Mouse (Mus musculus) thymus, postnatal 25 days (tissue): Measurements from ENCODE around the gene Apoc3.

Experiments used
- DNase-seq: peaks from one replicate; pipeline ENCODE4 v3.0.0; 2022

The Apoc3 gene

DNA sequence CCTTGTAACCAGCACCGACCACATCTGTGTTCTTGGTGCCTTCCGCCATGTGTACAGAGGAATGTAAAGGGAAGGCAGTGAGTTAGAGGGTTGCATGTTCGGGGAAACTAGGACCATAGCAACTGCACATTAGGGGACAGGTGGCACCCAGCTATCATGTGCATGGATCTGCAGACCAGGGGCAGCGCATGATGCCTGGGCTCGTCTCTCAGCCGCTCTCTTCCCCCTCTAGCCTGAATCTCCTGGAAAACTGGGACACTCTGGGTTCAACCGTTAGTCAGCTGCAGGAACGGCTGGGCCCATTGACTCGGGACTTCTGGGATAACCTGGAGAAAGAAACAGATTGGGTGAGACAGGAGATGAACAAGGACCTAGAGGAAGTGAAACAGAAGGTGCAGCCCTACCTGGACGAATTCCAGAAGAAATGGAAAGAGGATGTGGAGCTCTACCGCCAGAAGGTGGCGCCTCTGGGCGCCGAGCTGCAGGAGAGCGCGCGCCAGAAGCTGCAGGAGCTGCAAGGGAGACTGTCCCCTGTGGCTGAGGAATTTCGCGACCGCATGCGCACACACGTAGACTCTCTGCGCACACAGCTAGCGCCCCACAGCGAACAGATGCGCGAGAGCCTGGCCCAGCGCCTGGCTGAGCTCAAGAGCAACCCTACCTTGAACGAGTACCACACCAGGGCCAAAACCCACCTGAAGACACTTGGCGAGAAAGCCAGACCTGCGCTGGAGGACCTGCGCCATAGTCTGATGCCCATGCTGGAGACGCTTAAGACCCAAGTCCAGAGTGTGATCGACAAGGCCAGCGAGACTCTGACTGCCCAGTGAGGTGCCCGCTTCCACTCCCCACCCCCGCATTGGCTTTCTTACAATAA, 5.6 kb downstream of the Apoc3 start:
- peak; percentile 61 for DNase-seq

DNA sequence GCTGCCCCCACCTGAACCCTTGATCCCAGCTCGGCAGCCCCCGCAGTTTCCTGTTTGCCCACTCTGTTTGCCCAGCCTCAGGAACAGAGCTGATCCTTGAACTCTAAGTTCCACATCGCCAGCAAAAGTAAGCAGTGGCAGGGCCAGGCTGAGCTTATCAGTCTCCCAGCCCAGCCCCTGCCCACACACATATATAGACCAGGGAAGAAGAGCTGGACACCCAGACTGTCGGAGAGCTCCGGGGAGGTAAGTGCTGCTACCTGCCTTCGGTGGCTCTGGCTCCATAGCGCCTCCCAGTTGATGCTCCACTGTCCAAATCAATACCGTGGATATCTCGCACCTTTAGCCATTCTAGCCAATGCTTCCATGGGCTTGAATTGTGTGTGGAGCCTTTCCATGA, 6.9 kb downstream of the Apoc3 start, which contains the start of gene Apoa1:
Apoa1 (plus strand) TSS at position 90 of the 400 bp plus-strand sequence.
- no peak for DNase-seq

DNA sequence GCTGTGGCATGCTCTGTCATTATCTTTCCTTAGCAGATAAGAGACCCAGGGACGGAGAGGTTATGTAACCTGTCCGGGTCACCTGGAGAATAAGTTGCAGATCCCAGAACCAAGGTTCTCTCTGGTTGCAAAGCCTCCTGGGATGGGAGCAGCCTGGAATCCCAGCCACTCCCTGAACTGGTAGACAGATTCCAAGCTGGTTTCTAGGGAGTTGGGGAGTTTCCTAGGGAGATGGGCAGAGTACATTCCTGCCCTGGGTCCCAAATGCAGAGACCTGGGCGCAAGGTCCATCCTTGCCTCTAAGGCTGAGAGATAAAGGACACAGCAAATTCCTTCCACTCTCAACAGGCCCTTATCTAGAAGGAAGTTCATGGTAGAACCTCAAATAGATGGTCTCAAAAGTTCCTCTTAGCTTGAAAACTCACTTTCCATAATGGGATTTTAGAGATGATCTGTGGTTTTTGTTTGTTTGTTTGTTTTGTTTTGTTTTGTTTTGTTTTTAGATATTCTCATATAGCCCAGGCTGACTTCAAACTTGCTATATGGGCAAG, 8.3 kb downstream of the Apoc3 start:
- DNase-seq: no peak

DNA sequence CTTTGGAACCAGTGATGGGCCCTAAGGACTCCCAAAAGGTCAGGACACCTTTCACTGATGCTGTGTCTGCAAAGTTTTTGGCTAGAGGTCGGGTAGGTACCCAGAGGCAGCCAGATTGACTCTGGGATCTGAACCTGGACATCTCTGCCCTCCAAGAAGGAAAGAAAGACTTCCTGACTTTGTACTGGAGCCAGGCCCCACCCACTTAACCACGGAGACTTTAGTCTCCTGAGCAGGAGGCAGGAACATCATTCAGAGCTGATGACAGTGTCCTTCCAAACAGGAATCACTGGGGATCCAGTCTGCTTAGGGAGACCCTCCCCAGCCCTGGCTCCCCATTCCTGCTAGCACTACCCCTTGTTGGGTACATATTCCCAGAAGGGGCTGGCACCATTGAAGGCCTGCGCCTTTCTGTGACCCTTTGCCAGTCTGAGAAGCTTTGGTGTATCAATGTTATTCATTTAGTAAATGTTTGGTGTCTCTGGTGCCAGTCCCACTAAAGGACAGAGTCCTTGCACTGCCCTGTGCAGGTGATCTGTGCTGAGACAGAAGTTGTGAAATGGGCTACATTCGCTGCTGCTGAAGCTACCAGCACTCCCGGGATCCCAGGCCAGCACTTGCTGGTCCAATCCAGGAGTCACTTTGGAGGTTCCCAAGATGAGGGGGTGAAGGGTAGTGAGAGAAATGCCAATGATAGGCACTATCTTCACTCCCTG, 10.3 kb downstream of the Apoc3 start:
- DNase-seq: no peak

DNA sequence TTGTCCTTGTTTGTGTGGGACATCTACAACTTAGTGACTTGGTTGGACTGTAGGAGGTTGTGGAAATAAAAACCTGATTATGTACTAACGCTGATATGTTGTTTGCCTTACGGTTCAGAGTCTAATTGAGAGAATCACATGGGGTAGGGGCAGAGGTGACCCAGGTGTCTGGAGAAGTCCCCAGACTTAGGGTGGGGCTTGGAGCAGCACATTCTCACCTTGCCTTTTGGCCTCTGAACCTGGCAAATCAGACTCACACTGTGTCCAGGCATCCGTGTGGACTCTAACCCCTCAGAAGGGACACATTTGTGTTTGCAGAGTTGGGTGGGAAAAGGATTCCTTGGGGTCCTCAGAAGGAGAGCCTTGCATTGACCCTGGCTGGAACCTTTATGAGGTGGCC, 11.3 kb downstream of the Apoc3 start:
- DNase-seq: no peak

DNA sequence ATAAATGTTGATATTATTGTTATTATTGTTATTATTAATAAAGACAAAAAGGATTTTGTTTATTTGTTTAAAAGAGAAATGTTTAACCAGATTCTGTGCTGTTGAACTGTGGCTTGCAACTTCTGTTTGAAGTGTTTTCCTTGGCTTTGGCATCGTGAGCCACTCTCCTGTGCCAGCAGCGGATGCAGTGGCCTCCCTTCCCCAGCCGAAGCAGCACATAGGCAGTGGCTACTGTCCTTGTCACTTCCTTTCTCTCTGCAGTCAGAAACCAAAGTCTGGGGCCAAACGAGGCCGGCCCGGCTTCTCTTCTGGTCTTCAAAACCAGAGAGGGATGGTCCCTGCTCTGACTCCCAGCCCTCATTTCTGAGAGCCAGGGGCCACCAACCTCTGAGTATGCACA, 12.3 kb downstream of the Apoc3 start:
- DNase-seq: no peak

DNA sequence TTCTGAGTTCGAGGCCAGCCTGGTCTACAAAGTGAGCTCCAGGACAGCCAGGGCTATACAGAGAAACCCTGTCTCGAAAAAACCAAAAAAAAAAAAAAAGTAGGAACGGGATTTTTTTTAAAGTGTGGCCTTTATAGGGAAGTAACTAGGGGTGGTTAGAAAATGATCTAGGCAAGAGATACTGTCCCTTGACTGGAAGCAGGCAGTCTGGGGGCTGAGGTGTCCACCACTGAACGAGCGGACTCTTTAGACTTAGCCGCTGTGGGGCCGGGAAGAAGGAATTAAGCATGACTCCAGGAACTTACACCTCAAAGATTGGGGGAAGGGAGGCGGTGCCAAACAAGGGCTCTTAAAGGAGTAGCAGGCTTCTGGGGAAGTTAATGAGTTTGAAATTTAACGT, 17.3 kb downstream of the Apoc3 start:
- DNase-seq: no peak

DNA sequence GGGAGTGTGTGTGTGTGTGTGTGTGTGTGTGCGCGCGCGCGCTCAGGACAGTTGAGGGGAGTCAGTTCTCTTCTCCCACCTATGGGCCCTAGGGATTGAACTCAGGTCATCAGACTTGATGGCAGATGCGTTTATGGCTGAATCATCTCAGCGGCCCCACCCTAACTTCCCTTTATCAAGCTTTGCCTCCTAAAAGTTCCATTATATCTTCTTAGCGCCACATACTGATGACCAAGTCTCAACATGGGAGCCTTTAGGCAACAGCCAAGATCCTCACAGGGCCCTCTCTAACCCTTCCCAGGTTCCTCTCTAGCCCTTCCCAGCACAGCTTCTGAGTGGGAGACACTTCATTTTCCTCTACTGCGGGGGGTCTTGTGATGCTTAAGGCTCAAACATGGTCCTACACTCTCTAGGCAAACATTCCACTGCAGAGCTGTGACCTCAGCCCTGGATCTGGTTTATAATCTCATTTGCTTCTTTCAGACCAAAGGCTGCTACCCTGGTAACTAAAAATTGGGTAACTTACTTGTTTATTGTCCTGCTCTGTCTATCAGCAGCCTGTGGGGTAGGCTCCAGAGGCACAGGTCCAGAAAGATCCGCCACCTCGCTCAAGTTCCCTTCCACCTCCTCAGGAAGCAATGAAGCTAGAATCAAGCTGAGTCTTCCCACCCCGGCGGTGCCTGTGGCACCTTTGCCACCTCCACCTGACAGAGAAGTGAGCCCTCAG, 18.5 kb downstream of the Apoc3 start:
- no peak for DNase-seq

DNA sequence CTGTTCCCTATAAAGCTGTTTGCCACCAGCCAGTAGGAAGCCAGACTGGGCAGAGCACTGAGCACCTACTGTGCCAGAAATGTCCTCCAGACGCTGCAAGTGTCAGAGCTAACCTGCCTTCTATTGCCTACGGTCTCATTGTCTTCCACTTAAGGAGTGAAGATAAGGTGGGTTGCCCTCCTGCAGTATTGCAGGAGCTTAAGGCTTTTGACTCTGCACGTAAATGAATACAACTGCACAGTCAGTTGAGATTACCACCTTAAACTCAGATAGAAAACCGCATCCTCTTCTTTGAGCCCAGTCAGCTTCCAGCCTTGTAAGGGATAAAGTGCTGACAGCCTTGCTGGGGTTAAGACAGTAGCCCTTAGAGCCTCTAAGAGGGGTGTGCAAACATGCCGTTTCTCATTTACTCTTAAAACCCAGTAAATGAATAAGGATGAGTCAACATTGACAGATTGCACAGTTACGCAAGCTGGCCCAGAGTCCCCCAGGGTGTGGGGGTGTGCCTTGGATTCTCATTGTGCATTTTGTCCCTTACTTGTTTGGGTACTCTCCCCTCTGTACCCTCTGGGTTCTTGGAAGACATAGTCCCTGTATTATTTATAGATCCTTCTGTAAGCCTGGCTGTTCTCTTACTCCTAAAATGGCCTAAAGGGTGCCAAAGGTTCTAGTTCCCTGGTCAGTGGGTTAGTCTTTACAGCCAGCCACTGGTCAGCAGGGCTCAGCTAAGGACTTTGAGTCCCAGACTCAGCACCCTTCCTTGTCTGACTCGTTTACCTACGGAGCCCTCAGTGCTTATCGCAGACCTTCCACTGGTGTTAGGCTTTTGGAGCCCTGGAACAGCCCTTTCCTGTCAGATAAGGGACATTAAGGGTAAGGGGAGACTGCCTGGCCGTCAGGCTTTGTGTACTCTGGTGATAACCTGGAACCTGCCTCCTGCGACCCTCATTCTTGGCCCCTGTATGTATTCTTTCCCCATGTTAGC, 19.8 kb downstream of the Apoc3 start:
- DNase-seq: no peak

DNA sequence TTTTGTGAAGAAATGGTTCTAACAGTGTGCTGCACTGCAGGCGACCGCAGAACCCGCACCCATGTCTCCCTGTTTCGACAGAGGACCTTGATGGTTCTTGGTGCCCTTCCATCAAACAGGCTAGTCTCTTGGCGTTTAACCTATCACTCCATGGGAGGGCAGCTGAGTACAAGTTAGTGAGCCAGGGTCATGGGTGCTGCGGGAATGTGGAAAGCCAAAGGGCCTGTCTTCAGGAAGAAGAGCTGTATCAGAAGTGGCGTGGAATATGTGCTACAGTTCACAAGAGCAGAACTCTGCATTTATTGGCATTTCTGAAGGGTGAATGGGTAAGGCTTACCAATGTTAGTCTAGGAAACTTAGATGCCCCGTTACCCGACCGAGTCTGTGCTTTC, 20.5 kb downstream of the Apoc3 start:
- DNase-seq: no peak

DNA sequence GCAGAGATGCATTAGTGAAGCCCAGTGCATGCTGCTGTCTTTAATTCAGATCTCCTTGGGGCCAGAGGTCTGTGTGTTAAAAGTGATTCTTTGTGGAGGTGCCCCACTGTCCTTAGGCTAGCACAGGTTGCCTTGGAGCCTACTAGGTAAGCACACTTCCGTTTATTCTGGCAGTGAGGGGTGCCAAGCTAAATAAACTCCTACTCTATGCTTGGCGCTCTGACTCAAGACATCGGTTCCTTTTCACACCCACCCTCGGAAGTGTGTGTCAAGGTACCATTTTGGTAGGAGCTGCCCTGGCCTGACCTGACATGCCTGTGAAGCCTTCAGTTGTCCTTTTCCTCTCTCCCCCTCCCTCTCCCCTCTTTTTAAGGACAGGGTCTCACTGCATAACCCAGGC, 21.2 kb downstream of the Apoc3 start:
- no peak for DNase-seq

DNA sequence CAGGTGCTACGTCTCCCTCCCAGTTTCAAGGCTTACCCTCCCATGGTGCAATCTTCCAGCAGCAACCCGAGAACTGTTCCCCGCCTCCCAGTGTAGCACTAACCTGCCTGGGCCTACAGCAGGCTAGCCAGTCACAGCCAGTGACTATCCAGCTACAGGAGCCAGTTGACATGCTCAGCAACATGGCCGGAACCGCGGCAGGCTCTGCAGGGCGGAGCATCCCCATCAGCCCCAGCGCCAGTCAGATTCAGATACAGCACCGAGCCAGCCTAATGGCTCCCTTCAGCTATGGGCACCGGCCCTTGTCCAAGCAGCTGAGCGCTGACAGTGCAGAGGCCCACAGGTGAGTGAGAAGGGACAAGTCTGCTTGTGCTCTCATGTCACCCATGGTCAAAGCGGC, 25.0 kb downstream of the Apoc3 start:
- DNase-seq: no peak

DNA sequence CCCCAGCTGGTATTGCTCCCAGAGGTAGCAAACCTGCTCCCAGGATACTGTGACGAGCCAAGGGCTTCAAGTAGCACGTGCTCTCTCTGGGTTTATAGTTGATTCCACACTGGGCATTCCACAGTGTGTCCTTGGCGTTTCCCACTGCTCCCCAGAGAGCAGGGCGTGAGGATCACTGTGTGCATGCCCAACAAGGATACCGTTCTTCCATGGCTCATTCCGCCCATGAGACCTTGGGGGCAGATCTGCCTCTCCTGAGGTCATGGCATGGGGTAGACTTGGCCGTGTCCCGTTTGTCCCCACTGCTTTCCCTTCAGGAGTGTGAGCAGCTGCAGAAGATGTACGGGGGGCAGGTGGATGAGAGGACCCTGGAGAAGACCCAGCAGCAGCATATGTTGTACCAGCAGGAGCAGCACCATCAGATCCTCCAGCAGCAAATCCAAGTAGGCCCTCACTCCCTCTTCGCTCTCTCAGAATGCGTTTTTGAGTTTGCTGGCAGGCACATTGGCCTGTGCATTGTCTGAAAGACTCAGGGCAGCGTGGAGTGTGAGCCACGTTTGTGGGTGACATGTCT, 26.9 kb downstream of the Apoc3 start:
- no peak for DNase-seq

DNA sequence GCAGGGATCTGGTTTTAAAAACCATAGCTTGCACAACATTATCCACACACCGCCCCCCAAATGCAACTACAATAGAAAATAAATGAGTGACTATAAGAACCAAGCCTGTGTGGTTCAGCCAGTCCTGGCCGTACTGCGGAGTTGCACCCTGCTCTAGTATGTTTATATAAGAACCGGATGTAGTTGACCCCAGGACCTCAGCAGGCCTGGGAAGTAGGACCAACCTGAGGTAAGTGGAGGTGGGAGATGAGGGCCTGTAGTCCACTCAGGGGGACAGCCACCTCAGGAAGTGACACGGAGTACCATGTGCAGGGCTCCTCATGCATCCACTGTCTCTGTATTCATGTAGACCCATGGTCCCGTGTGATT, 28.0 kb downstream of the Apoc3 start:
- DNase-seq: no peak

DNA sequence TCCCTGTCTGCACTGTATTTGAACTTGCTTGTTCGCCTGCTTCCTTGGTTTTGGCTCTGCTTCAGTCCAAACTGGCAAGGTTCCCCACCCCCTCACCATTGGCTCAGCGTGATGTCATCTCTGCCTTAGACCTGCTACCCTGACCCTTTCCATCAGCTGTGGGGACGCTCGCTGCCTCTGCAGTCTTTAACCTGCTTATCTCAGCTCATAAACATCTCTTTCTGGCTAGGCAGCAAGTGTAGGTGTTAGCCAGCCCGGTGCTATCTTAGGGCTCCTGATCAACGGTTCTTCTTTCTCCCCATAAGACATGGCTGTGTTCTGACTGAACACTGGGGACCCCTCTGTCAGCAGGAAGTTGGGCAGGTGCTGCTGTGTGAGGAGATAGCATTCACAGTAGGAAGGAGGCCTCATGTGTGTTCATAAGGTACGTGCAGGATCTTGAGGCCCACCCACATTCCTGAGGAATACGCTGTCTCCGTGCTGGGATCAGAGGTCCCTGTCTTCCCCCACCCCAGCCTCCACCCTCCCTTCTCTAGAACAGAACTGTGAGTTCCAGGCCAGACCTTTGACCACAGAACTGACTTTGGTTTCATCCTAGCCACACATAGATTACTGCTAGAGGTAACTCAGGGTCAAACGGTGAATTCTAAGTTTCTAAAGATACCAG, 28.5 kb downstream of the Apoc3 start:
- no peak for DNase-seq

DNA sequence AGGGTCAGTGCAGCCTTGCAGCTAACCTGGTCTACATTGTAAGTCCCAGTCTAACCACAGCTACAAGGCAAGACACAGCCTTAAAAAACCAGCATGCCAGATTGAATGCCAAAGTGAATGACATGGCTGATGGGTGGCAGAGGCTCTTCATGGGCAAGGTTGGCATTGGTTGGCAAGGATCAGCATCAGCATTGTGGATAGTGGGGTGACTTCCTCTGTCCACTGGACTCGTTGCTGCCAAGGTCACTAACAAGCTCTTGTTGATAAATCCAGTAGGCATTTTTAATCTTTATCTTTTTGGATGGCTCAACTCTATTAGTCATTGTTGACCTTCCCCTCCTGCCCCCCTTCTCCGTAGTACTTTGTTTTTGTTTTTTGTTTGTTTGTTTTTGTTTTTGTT, 35.8 kb downstream of the Apoc3 start:
- no peak for DNase-seq

DNA sequence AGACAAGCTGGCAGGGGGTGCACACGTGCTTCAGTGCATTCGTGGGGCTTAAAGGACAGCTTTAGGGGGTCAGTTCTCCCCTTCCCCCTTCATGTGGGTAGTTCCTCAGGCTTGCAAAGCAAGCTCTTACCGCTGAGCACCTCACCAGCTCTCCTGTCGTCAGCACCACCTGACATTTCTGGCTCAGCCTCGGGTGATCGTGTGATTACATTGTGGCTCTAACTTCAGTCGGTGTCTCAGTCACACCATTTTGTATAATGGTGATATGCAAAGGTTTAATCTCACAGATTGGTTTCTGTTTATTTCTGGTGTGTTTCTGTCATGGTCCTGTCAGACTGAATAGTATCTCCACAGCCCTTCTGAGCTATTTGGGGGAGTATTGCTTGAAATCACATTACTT, 36.5 kb downstream of the Apoc3 start:
- DNase-seq: no peak

DNA sequence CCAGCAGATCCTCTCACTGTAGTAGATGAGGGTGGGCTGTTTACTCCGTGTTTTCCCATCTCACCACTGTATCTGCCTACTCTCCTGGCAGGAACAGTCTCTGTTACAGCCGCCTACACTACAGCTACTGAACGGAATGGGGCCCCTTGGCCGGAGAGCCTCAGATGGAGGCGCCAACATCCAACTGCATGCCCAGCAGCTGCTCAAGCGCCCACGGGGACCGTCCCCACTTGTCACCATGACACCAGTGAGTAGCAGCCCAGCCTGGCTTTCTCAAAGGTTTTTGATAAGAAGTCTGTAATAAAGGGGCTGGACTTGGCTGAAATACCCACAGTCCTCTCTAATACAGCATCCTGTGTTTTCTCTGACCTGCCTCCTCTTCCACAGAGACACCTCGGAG, 37.0 kb downstream of the Apoc3 start:
- DNase-seq: no peak

DNA sequence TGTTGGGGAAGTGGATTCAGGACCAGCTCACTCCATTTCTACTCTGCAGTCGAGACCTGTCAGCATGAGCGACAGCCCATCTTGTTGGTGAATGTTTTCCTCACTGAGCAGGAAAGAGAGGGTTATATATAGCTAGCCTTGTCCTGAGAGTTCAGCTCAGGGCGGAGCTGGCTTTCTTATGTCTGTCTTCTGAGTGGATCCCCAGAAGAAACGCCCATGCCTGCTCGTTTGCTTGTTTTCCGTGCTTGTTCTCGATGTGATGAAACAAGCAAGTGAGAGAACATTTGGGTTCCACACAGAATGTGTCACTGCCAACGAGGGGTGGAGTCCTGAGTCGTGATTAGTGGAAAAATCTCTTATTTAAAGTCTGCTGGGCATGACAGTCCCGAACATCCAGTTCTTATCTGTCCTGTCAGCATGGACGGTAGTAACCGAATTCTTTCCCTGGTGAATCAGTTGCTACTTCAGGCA, 38.7 kb downstream of the Apoc3 start:
- no peak for DNase-seq

DNA sequence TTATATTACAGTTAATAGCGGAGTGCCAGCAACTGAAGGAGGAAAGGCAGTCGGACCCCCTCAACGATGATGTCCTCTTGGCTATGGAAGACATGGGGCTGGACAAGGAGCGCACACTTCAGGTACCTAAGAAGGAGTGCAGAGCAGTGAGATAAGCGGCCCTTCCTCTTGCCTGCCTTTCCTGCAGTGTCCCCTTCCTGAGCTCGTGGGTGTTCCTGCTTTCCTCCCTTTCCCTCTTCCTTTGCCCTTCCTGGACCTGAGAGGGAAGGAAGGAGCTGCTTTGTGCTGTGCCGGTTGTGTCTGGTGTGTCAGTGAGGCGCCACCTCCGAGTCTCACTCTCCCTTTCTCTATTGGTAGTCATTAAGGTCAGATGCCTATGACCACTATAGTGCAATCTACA, 40.6 kb downstream of the Apoc3 start:
- no peak for DNase-seq

DNA sequence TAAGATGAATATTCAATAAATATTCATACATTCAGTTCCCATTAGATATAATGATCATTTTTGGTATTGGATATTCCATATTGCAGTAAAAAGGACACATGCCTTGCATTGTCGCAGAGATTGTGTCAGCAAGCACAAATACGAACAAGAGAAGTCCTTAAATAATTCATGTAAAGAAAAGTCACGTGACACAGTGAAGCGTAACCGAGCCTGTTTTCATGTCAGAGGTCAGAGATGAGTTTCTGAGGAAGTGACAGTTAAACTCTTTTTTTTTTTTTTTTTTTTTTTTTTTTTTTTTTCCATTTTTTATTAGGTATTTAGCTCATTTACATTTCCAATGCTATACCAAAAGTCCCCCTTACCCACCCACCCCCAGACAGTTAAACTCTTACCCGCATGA, 42.8 kb downstream of the Apoc3 start:
- no peak for DNase-seq
